Mouse (Mus musculus): ENCODE results near the gene Krt5.
"Not testable (repeated sequence)": the region's sequence is repeated elsewhere in the genome, so short reads cannot be mapped to it uniquely, and the experiment has no call there.

The Krt5 gene

GRCm38 (mm10) chr15:101712720-101713119, at the start of gene Krt5:
Gene Krt5, minus strand, starts transcription at chr15:101712898.
- in situ Hi-C loops (cut with MboI; ENCODE audit: low sequenced_read_pairs) = no loop called here

GRCm38 (mm10) chr15:101742711-101743110, 30.0 kb upstream of the Krt5 start, which contains the start of gene Krt71:
Gene Krt71, minus strand, starts transcription at chr15:101743109.
- in situ Hi-C loops (cut with MboI; ENCODE audit: low sequenced_read_pairs) = no loop called here

- in situ Hi-C loops (cut with MboI; ENCODE audit: low sequenced_read_pairs) = no loop called here
Observed at GRCm38 (mm10) chr15:101737786-101738185, 25.1 kb upstream of the Krt5 start.

DNA sequence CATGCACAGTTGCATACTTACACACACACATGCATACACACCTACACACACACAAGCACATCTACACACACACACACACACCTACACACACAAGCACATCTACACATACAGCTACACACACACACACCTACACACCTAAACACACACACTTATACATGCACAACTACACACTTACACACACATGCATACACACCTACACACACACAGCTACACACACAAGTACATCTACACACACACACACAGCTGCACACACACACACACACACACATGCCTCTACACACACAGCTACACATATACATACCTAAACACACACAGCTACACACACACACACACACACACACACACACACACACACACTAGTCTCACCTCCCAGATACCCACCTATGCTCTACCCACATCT, 18.0 kb upstream of the Krt5 start:
- in situ Hi-C loops (cut with MboI; ENCODE audit: low sequenced_read_pairs) = no loop called here

DNA sequence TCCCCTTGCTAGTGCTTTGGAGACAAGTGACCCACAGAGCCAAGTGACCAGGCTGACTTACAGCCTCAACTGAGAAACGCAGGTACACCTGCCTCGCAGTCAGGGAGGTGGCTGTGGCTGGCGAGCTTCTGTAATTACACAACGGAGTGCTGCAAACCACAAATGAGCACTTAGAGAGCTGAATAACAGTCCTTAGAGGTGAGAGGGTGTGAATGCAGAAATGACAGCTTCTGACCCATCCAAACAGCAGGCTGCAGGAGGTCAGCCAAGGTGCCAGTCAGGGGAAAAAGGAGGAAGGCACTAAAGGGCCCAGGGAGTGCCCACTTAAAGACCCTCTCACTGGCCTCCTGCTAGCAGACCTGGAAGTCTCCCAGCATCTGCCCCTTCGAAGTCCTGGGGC, 12.0 kb upstream of the Krt5 start:
- in situ Hi-C loops (cut with MboI; ENCODE audit: low sequenced_read_pairs) = no loop called here

- in situ Hi-C loops (cut with MboI; ENCODE audit: low sequenced_read_pairs) = no loop called here
Observed at GRCm38 (mm10) chr15:101715831-101716230, 3.1 kb upstream of the Krt5 start.

DNA sequence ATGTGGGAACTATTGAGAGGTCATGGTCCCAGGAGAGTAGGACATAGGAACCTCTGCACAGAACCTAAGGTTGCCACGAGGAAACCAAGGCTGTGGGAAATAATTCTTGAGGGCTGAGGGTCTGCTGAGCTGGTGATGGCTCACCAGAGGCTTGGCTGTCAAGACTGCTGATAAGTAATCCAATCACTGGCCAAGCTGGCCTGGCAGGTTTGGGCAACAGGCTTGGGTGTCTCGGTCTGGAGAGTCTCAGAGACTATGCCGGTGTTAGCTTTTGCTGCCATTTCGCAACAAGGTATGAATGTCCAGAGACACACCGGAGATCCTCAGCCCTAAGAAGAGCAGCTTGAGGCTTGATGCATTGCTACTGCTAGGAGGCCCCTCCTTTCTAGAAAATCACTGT, 1.7 kb upstream of the Krt5 start:
- in situ Hi-C loops (cut with MboI; ENCODE audit: low sequenced_read_pairs) = no loop called here

GRCm38 (mm10) chr15:101713731-101714130, 1.0 kb upstream of the Krt5 start:
- in situ Hi-C loops (cut with MboI; ENCODE audit: low sequenced_read_pairs) = no loop called here

DNA sequence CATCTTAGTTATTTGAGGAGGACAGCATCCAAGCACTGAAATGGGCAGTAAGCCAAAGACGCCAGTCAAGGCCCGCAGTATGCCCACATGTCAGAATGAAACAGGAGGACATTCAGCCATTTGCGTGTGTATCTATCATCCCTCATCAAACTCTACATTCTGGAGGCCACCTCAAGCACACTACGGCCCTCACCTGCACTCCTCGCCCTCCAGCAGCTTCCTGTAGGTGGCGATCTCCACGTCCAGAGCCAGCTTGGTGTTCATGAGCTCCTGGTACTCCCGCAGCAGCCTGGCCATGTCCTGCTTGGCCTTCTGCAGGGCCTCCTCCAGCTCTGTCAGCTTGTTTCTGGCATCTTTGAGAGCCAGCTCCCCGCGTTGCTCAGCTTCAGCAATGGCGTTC, 4.0 kb downstream of the Krt5 start:
- in situ Hi-C loops (cut with MboI; ENCODE audit: low sequenced_read_pairs) = no loop called here

DNA sequence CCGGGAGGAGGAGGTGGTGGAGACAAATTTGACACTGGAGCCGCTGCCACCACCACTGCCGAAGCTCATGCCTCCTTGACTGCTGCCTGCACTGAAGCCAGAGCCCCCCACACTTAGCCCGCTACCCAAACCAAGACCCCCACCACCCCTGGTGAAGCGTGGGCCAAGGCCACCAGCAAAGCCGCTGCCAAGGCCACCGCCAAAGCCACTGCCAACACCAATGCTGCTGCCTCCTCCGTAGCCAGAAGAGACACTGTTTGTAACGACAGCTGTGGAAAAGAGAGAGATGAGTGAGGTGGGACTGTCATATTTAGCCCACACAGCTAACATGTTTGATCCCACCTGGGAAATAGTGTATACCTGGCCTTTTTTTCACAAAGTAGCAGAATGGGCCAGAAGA, 5.2 kb downstream of the Krt5 start:
- in situ Hi-C loops (cut with MboI; ENCODE audit: low sequenced_read_pairs) = no loop called here

GRCm38 (mm10) chr15:101704066-101704465, 8.6 kb downstream of the Krt5 start:
- in situ Hi-C loops (cut with MboI; ENCODE audit: low sequenced_read_pairs) = no loop called here

DNA sequence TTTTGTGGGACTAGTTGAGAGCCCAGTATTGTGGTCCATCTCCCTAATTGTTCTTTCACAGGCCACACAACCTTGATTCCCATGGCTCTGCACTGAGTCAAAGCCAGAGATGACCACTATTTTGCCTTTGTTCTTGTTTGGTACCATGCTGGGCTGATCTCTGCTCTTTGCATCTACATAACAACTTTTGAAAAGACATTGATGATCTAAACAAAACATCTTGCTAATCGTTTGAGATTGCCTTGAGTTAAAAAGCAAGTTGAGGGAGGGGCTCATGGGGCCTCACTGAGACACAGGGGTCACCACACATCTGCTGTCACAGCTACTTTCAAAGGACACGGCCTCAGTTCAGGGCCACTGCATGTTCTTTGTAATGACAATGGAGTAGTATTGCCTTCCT, 10.3 kb downstream of the Krt5 start:
- in situ Hi-C loops (cut with MboI; ENCODE audit: low sequenced_read_pairs) = no loop called here

DNA sequence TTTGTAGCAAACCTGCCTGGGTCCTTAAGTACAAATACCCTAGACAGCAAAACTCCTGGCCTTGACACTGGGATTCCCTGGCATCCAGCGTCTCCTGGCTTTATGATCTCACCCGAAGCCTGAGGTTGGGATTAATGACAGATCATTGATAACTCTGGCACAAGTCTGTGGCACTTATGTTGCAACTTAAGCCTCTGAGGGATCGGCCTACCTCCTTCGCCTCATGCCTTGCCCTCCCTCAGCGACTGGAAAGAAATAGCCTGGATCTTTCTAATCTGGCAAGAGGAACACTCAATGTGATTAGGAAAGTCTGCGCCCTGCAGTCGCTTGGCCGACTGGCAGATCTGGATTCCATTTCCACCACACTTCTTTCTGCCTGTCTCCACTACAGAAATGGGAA, 12.8 kb downstream of the Krt5 start:
- in situ Hi-C loops (cut with MboI; ENCODE audit: low sequenced_read_pairs) = no loop called here

- in situ Hi-C loops (cut with MboI; ENCODE audit: low sequenced_read_pairs) = no loop called here
Observed at GRCm38 (mm10) chr15:101699192-101699591, 13.5 kb downstream of the Krt5 start.

GRCm38 (mm10) chr15:101697326-101698188, 15.1 kb downstream of the Krt5 start:
- in situ Hi-C loops (cut with MboI; ENCODE audit: low sequenced_read_pairs) = no loop called here

- in situ Hi-C loops (cut with MboI; ENCODE audit: low sequenced_read_pairs) = no loop called here
Observed at GRCm38 (mm10) chr15:101694207-101694606, 18.5 kb downstream of the Krt5 start, which contains the start of gene Krt6a. Gene Krt6a, minus strand, starts transcription at chr15:101694307.

DNA sequence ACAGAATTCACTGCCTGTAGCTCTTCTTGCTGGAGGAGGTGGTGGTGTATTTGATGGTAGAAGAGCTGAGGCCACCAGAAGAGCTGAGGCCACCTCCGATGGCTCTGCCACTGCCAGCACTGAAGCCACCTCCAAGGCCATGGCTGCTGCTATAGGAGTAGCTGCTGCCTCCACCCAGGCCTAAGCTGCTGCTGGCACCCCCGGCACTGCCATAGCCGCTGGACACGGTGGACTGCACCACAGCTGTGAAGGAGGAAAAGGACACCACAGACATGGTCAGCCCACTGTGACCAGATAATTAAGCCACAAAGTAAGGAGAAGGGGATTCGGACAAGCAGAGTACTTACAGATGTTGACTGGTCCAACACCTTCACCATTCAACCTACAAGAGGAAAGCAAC, 22.2 kb downstream of the Krt5 start:
- in situ Hi-C loops (cut with MboI; ENCODE audit: low sequenced_read_pairs) = not testable (repeated sequence)

DNA sequence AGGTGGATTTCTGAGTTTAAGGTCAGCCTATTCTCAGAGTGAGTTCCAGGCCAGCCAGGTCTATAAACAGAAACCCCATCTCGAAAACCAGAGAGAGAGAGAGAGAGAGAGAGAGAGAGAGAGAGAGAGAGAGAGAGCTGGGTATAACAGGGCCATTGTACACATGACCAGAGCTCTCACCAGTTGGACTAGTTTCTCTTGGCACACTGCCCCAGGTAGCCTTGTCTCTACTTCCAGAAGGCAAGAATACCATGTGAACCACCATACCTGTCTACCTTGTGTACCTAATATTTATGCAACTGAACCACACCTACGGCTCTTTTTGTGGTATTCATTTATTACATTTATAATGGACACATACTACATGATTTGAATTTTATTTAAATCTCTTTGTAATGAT, 24.5 kb downstream of the Krt5 start:
- in situ Hi-C loops (cut with MboI; ENCODE audit: low sequenced_read_pairs) = no loop called here

- in situ Hi-C loops (cut with MboI; ENCODE audit: low sequenced_read_pairs) = no loop called here
Observed at GRCm38 (mm10) chr15:101680187-101680586, 32.5 kb downstream of the Krt5 start, which contains the start of gene Krt6b. Gene Krt6b, minus strand, starts transcription at chr15:101680287.

- in situ Hi-C loops (cut with MboI; ENCODE audit: low sequenced_read_pairs) = no loop called here
Observed at GRCm38 (mm10) chr15:101675978-101676377, 36.7 kb downstream of the Krt5 start.

Data from CH12F3 (cell line).